Mouse (Mus musculus): ENCODE data around the gene Qtrt1.
"Not testable (repeated sequence)": the region's sequence is repeated elsewhere in the genome, so short reads cannot be mapped to it uniquely, and the experiment has no call there.

GRCm38 (mm10) chr9:21464565-21464928 is 52.9 kb downstream of the Qtrt1 start:
- not testable (repeated sequence) for TF ChIP-seq CTCF, EP300 (IDR thresholded peaks at IDR 0.05)
